Mouse (Mus musculus) ES-E14 (cell line): Measurements from ENCODE around the gene Trim17.

Experiments used
- CHD2 ChIP-seq: IDR thresholded peaks from 2 replicates; pipeline ENCODE4 v1.6.1; 2014; ENCODE audit warnings: mild to moderate bottlenecking, low read depth, low read length, inconsistent platforms
- HCFC1 ChIP-seq: IDR thresholded peaks from 2 replicates; pipeline ENCODE4 v1.6.1; 2012; ENCODE audit warnings: low read length, inconsistent platforms, borderline replicate concordance; ENCODE audit not compliant: insufficient read depth
- MAFK ChIP-seq: IDR thresholded peaks from 2 replicates; pipeline ENCODE4 v1.6.1; 2014; ENCODE audit warnings: mild to moderate bottlenecking, low read depth, low read length, inconsistent platforms; ENCODE audit not compliant: insufficient read depth
- ZC3H11A ChIP-seq: IDR thresholded peaks from 2 replicates; pipeline ENCODE4 v1.6.1; 2012; ENCODE audit warnings: low read depth, mild to moderate bottlenecking, inconsistent platforms, low read length, borderline replicate concordance

DNA sequence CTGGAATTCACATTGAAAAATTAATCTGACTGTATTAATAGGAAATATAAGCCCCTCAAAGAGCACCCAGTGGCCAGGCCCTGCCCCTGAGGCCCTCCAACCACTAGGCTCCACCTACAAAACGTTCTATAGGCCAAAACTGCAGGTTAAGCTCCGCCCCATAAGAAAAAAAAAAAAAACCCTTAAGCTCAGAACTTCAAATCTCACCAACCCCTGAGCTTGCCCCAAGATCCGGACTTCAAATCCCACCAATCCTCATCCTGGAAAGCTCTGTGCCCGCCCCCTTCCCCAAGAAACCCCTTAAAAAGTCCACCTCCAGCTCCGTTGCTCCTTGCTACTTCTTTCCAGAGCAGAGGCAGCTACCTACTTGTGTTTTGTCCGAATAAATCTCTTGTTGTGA is 49.6 kb upstream of the Trim17 start:
- TF ChIP-seq HCFC1 (no peak), MAFK (no peak), CHD2 (no peak), ZC3H11A (no peak)
